Mouse (Mus musculus) hindbrain, postnatal 0 days (tissue): Measurements from ENCODE around the gene Cand2. TPM values are rescaled to one million over a fixed set of nuclear protein-coding genes. Genes with fewer than 3 reads are reported as not detected.

Experiments
- ATAC-seq: fragments of 200-750 bp; cut with Nextera tagmentation; 2 replicates; pipeline ENCODE4 v1.8.0; 2017; ENCODE audit warnings: mild to moderate bottlenecking, moderate TSS enrichment, moderate library complexity
- DNase-seq: peaks from one replicate; pipeline ENCODE4 v3.0.0-alpha.2; 2015; ENCODE audit warnings: low spot score
- H3K27ac ChIP-seq: fragments of 300-500 bp; sonication (generic); 2 replicates; pipeline ENCODE4 v1.5.1; 2014; ENCODE audit warnings: mild to moderate bottlenecking
- H3K27me3 ChIP-seq: fragments of 300-500 bp; sonication (generic); 2 replicates; pipeline ENCODE4 v1.6.1; 2014; ENCODE audit warnings: low read length, mixed read lengths; ENCODE audit not compliant: insufficient read depth
- H3K36me3 ChIP-seq: fragments of 300-500 bp; sonication (generic); 2 replicates; pipeline ENCODE4 v1.6.1; 2014; ENCODE audit warnings: low read length, mixed read lengths; ENCODE audit not compliant: insufficient read depth
- H3K4me1 ChIP-seq: fragments of 300-500 bp; sonication (generic); 2 replicates; pipeline ENCODE4 v1.6.1; 2014; ENCODE audit warnings: antibody characterized with exemption, low read length, mixed read lengths; ENCODE audit not compliant: insufficient read depth
- H3K4me2 ChIP-seq: fragments of 300-500 bp; sonication (generic); 2 replicates; pipeline ENCODE4 v1.6.1; 2014; ENCODE audit warnings: low read depth, mild to moderate bottlenecking, low read length, moderate library complexity, mixed read lengths
- H3K4me3 ChIP-seq: fragments of 300-500 bp; sonication (generic); 2 replicates; pipeline ENCODE4 v1.5.1; 2014; ENCODE audit warnings: low read length
- H3K9ac ChIP-seq: fragments of 300-500 bp; sonication (generic); replicated peaks from 2 replicates; pipeline ENCODE4 v1.6.1; 2014; ENCODE audit warnings: mild to moderate bottlenecking, low read length, moderate library complexity, mixed read lengths
- H3K9me3 ChIP-seq: fragments of 300-500 bp; sonication (generic); 2 replicates; pipeline ENCODE4 v1.6.1; 2016; ENCODE audit warnings: low read length, mixed read lengths
- CTCF ChIP-seq: IDR thresholded peaks from 2 replicates; pipeline ENCODE4 v1.5.1; 2016; ENCODE audit warnings: antibody characterized with exemption, control low read depth, low read depth
- WGBS: fragments of 180-500 bp; shearing (Covaris S2); extraction: QIAGEN DNeasy Blood & Tissue Kit; methylation state at CpG from one replicate; pipeline ENCODE4 v1.1.7; 2014; 5-methylcytosine and 5-hydroxymethylcytosine counted together
- polyA plus RNA-seq: library from polyadenylated mRNA; unstranded; fragments of >200 nt; fragmentation: Nextera tagmentation; extraction: Ambion mirVana; gene quantifications from 2 replicates; pipeline ENCODE4 v1.2.1, GENCODE M21; 2015
- total RNA-seq: library from RNA; depleted of rRNA; stranded (reverse); fragments of >200 nt; gene quantifications from 2 replicates; pipeline ENCODE4 v1.2.3, GENCODE M21; 2014; rRNA removed

Gene Cand2
- total RNA-seq (10.5 and 12.5 TPM in 2 replicates), polyA plus RNA-seq (4.5 and 5.5 TPM in 2 replicates)

DNA sequence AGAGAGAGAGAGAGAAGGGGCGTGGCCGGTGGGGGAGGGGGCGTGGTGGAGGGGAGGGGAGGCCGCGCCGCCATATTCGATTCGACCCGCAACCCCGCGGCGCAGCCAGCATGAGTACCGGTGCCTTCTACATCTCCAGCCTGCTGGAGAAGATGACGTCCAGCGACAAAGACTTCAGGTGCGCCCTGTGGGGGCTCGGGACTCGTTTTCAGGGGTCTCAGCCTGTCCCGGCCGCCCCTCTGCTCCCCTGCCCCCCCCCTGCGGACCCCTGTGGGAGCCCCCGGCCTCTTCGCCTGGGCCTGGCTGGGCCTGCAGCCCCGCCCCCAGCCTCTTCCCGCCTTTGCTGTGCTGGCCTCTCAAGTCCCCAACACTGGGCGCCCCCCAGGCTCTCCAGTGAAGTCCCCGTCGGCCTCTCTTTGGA lies at the start of gene Cand2:
Cand2 (plus strand) TSS at position 38 of the 421 bp plus-strand sequence.
- Histone ChIP-seq H3K9ac (peak within 1 kb of the TSS; percentile 75), H3K27ac (peak within 1 kb of the TSS; percentile 74; the same call in 1 of the 2 replicates), H3K27me3 (no peaks in the 10 kb centered on the region), H3K4me1 (peaks cover 21% of the 10 kb centered on the region), H3K36me3 (peaks cover 4% of the 10 kb centered on the region; the same call in 1 of the 2 replicates), H3K4me2 (peak within 1 kb of the TSS; percentile 75), H3K9me3 (no peaks in the 10 kb centered on the region), H3K4me3 (peak within 1 kb of the TSS; percentile 65)
- TF ChIP-seq CTCF, result no peak
- under 1% methylated on average over 17 of the region's 28 CpGs for WGBS
- DNase-seq (peak; percentile 81), ATAC-seq (peak; percentile 82)

DNA sequence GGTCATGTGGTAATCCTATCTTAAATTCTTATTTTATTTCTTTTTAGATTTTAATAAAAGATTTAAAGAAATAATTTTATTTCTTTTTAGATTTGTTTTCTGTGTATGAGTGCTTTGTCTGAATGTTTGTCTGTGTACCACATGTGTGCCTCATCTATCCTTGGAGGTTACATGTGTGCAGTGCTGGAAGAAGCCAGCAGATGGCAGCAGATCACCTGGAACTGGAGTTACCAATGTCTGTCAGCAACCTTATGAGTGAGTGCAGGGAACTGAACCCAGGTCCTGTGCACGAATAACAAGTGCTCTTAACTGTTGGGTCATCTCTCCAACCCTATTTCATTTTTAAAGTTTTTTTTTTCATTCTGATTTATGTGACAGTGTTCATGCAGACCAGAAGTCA lies 47.2 kb upstream of the Cand2 start:
- Histone ChIP-seq H3K9ac (no peak overlapping the region), H3K4me3 (no peak overlapping the region), H3K4me2 (no peak overlapping the region), H3K4me1 (no peaks in the 10 kb centered on the region), H3K27me3 (no peaks in the 10 kb centered on the region), H3K36me3 (no peaks in the 10 kb centered on the region), H3K9me3 (no peaks in the 10 kb centered on the region), H3K27ac (no peak overlapping the region)
- WGBS, result 82% methylated on average over 1 of the region's 1 CpGs
- DNase-seq (peak; percentile 52), ATAC-seq (no peak)
- peak; percentile 63 for TF ChIP-seq CTCF

DNA sequence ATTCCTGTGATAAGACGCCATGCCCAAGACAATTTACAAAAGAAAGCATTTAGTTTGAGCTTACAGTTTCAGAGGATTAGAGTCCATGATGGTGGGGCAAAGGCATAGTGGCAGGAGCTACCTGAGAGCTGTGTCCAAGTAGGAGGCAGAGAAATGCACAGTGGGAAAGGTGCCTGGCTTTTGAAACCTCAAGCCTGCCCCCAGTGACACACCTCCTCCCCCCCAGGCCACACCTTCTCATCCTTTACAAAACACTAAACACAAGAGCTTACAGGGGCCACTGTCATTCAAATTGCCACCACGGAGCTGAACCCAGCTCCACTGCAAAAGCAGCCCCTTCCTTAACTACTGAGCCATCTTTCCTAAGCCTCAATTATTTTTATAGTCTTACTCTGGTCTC lies 46.8 kb upstream of the Cand2 start:
- Histone ChIP-seq H3K36me3 (no peaks in the 10 kb centered on the region), H3K4me1 (no peaks in the 10 kb centered on the region), H3K4me2 (no peak overlapping the region), H3K27ac (no peak overlapping the region), H3K4me3 (no peak overlapping the region), H3K9me3 (no peaks in the 10 kb centered on the region), H3K27me3 (no peaks in the 10 kb centered on the region), H3K9ac (no peak overlapping the region)
- no peak for DNase-seq
- WGBS, result 53% methylated on average over 2 of the region's 2 CpGs
- TF ChIP-seq CTCF, result no peak
- ATAC-seq, result no peak

DNA sequence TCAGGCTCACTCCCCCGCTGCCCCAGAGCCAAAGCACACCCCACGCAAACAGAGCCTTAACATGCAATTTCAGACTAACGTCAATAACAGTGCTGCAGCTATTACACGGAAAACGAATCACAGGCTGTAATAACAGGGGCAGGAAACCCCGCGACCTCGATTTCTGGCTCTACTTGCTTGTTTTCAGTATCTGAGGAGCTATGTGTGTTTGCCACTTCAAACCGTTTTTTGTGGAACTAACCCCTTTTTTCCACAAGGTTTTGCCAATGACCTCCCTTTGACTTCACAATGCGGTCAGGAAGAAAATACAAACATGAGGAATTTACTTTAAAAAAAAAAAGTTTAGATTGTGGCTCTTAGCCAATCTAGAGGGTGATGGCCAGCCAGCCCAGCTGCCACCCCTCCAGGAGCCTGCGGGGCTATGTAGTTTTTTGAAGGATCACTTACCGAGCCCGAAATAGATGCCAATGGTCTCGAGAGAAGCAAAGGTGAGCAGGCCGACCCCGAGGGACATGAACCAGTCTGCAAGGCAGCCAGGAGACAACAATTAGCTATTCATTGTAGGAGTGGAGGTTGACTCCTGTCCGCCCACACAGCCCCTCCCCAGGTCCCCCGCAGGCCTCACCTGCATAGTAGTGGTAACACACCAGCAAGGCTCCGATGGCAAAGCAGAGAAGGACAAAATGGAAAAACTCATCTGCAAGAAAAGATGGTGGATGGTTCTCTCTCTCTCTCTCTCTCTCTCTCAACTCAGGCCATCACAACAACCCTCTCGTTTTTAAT lies 43.6 kb upstream of the Cand2 start:
- Histone ChIP-seq H3K9me3 (no peaks in the 10 kb centered on the region), H3K36me3 (no peaks in the 10 kb centered on the region), H3K27me3 (no peaks in the 10 kb centered on the region), H3K4me2 (no peak overlapping the region), H3K27ac (no peak overlapping the region), H3K9ac (no peak overlapping the region), H3K4me1 (no peaks in the 10 kb centered on the region), H3K4me3 (no peak overlapping the region)
- no peak for ATAC-seq
- WGBS, result 68% methylated on average over 20 of the region's 20 CpGs
- DNase-seq, result no peak
- TF ChIP-seq CTCF, result no peak

DNA sequence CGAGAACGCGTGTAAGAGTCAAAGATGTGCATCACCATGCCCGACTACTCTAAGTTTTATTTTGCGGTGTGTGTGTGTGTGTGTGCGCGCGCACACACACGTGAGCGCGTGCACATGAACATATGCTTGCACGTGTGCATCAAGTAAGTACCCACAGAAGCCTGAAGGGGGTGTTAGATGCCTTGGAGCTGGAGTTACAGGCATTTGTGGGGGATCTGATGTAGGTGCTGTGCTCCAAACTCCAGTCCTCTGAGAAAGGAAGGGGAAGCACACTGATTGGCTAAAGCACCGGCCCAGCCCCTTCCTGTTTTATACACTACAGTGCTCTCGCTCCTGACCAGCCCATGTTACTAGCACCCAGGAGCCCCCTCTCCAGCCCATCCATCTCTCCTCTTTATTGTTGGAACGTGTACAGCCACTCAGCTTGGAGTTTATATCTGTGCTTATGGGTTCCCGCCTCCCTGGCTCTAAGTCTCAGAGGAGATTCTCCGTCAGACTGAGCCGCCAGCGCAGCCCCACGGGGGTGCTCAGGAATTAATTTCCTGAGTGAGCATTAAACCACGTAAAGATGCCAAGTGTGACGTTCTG lies 41.9 kb upstream of the Cand2 start:
- Histone ChIP-seq H3K36me3 (no peaks in the 10 kb centered on the region), H3K27me3 (no peaks in the 10 kb centered on the region), H3K4me3 (no peak overlapping the region), H3K4me1 (no peaks in the 10 kb centered on the region), H3K27ac (no peak overlapping the region), H3K9ac (no peak overlapping the region), H3K9me3 (no peaks in the 10 kb centered on the region), H3K4me2 (no peak overlapping the region)
- DNase-seq (peak; percentile 35), ATAC-seq (0 out of 2 replicates have a peak, but pooled peaks have one; percentile 15)
- TF ChIP-seq CTCF, result no peak
- WGBS, result 74% methylated on average over 22 of the region's 22 CpGs

DNA sequence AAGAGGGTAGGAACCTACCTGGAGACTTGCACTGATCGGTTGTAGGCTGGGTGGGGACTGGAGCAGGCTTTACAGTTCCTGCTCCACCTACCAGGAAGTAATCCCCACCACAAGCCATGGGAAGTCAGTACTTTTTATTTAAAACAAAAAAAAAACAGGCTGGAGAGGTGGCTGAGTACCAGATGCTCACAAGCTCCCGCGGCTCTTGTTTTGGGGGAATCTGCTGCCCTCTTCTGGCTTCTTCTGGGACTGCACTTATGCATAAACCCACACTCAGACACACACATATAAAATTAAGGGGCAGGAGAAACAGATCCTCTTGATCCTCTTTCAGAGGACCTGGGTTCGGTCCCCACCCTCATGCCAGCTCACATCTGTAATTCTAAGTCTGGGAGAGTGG lies 39.4 kb upstream of the Cand2 start:
- DNase-seq, result peak; percentile 49
- 72% methylated on average over 4 of the region's 4 CpGs for WGBS
- Histone ChIP-seq H3K27me3 (no peaks in the 10 kb centered on the region), H3K4me2 (no peak overlapping the region), H3K27ac (no peak overlapping the region), H3K4me3 (no peak overlapping the region), H3K4me1 (no peaks in the 10 kb centered on the region), H3K36me3 (no peaks in the 10 kb centered on the region), H3K9me3 (no peaks in the 10 kb centered on the region), H3K9ac (no peak overlapping the region)
- peak; percentile 62 for TF ChIP-seq CTCF
- no peak for ATAC-seq

DNA sequence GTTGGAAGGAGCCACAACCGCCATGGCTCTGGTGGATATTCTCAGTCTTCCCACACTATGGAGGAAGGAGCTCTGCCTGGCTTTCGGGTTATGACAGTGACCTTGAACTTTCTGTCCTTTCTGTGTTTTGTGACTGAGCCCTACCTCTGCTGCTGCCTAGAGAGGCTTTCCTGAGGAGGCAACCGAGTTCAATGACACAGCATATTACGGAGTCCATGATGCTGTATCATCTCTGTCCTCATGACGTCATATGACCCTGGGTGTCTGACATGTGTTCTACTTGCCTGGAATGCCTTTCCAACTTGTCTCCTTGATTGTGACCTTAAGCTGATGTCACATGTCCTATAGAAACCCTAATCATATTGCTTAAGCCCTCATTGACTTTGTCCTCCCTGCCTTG lies 35.3 kb upstream of the Cand2 start:
- DNase-seq (no peak), ATAC-seq (no peak)
- Histone ChIP-seq H3K4me2 (no peak overlapping the region), H3K36me3 (no peaks in the 10 kb centered on the region), H3K9ac (no peak overlapping the region), H3K27ac (no peak overlapping the region), H3K27me3 (no peaks in the 10 kb centered on the region), H3K4me1 (no peaks in the 10 kb centered on the region), H3K9me3 (no peaks in the 10 kb centered on the region), H3K4me3 (no peak overlapping the region)
- 93% methylated on average over 5 of the region's 5 CpGs for WGBS
- TF ChIP-seq CTCF, result no peak
